Mouse (Mus musculus): ENCODE measurements around the gene Cdhr3.

GRCm38 (mm10) chr12:33125594-33126227 is 33.0 kb upstream of the Cdhr3 start:
- no peak for TF ChIP-seq CTCF (conservative IDR thresholded peaks at IDR 0.05; ENCODE audit: insufficient read depth, insufficient read length, low read depth, low read length)
- TF ChIP-seq POLR2A (IDR thresholded peaks at IDR 0.05; ENCODE audit: low read depth, low read length), result no peak

Data from kidney, adult 2 months (tissue).